Mouse (Mus musculus): ENCODE results near the gene Rpl7l1. TPM values are rescaled to one million over a fixed set of nuclear protein-coding genes. Genes with fewer than 3 reads are reported as not detected.
"Not testable (repeated sequence)": the region's sequence is repeated elsewhere in the genome, so short reads cannot be mapped to it uniquely, and the experiment has no call there.

The Rpl7l1 gene
- total RNA-seq, 2 experiments from 2014 or later, result 59.8 to 61.8 TPM

DNA sequence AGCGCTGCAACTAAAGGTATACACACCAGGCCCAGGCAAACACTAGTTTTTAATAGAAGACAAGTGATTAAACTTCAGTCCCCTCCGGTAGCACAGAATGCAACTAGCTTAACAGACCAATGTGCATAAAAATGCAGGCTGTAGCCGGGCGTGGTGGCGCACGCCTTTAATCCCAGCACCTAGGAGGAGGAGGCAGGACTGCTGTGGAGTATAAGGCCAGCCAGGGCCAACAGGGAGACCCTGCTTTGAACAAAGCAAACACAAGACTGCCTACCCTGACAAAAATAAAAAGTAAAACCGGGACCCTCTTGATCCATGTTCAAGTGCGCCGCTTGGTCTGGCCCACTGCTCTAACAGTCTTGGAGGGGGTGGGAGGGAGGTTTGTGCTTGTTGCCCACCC lies 7.4 kb downstream of the Rpl7l1 start:
- no peak for DNase-seq

DNA sequence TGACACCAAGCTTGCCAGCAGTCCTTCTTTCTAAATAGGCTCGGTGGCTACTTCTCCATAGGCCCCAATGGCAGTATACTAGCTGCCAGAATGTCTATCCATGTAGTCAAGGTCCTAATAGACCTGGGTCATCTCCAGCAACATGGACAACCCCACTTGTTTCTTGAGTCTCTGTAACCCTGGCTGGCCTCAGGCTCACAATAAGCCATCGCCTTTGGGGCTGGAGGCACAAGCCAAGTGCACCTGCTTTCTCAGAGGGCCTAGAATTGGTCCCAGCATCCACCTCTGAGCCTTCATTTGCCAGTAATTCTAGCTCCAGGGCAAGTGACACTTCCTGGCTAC lies 8.4 kb downstream of the Rpl7l1 start:
- no peak for DNase-seq

DNA sequence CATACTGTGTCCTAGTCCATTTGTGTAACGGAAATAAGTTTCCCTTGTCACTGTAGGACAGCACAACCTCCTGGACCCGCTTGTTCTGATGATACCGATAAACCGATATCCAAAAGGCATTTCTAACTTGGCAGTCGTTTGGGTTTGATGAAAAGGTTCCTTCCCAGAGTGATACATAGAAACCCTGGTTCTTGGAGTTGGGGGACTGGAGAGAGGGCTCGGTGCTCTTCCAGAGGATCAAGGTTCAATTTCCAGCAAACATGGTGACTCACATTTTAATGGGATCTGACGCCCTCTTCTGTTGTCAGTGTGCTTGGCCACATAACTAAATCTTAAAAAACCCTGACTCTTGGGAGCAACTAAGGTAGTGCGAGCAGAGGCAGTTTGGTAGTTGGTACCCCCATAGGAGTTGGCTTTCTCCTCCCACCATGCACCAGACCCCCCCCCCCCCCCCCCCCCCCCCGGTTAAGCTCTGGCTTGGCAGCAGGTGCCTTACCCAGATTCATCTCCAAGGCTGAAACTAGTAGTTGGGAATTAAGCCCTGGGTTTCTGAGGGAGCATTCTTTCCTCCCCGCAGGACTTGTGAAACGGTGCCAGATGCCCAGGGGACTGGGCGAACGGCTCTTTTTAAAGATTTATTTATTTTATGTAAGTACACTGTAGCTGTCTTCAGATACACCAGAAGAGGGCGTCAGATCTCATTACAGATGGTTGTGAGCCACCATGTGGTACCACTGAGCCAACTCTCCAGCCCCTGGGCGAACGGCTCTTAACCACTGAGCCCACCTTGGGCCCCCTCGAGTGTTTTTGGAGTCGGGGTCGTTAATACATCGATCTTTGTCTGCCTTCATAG lies 9.0 kb downstream of the Rpl7l1 start:
- DNase-seq, result no peak

DNA sequence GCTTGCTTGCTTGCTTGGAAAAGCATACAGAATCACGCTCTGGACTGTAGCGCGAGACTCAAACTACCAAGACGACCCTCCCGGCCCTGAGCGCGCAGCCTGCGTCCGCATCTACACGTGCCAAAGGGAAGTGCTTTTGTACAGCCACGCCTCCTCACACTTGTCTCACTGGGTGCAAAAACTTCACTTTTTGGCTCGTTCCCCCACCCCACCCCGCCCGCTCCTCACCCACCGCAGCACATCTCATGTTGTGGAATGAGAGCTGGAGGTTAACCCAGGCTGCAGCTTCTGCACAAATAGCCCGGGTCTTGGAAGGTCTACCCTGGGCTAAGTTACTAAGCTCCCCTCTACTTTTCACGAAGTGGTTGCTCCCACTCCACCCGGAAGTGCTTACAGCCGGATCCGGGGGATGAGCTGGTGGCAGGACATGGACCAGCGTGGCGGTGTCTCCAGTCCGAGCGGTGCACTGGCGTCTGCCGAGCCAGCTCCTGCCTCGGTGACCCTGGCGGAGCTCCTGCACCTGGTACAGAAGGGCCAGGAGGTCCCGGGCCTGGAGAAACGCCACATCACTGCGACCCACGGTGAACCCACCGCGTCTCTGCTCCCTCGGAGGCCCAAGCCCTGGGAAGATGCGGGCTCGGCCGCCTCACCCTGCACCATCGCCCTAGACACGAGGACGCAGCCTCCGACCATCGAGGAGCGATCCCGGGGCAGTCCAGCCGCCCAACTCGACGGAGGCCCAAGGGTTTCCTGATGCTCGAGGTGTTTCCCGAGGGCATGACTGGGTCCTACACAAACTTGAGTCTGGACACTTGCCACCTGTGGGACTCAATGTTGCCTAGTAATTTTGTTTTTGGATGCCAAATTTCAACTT lies 9.8 kb downstream of the Rpl7l1 start, which contains the start of gene 2310039H08Rik:
TSS of gene 2310039H08Rik (plus strand) at position 232 of the 874 bp plus-strand sequence.
- peak; percentile 91 for DNase-seq

DNA sequence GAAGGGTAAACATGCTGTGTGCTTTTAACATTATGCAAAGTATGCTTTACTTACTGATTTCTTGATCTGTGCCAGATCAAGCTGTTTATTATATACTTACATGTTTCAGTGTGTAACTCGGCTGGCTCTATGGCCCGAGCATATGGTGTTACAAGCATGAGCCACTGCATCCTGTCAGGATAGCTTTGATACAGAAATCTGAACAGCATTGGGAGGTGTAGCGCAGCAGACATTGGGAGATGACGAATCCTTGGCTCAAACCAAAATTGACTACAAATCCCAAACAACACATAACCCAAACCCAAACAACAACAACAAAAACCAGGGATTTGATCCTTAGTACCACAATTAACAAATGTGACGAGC lies 10.5 kb downstream of the Rpl7l1 start:
- no peak for DNase-seq

DNA sequence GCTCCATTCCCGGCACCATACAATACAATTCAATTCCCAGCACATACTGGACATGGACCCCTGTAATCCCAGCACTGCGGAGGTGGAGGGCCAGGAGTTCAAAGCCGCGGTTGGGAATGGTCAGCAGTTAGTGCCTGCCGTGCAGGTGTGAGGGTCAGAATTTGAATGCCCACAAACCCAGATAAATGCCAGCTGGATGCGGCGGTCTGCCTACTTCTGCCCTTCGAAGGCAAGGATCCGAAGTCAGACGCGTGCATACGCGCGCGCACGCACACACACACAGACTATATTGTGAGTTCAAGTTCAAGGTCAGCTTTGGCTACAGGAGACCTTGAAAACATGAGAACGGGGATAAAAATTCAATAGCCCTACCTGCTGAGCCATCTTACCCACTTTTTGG lies 10.9 kb downstream of the Rpl7l1 start:
- no peak for DNase-seq

DNA sequence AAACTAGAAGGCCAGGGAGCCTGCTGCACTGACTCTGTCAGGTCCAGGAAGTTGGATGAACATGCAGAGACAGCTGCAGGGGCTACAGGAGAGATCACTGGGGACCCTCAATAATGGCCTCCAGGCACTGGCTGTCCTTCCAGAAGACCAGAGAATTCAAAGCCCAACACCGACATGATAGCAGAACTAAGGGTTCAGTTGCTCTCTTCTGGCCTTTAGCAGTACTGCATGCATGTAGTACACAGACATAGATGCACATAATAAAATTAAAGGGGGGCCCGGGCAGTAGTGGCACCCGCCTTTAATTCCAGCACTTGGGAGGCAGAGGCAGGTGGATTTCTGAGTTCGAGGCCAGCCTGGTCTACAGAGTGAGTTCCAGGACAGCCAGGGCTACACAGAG lies 11.4 kb downstream of the Rpl7l1 start:
- no peak for DNase-seq

DNA sequence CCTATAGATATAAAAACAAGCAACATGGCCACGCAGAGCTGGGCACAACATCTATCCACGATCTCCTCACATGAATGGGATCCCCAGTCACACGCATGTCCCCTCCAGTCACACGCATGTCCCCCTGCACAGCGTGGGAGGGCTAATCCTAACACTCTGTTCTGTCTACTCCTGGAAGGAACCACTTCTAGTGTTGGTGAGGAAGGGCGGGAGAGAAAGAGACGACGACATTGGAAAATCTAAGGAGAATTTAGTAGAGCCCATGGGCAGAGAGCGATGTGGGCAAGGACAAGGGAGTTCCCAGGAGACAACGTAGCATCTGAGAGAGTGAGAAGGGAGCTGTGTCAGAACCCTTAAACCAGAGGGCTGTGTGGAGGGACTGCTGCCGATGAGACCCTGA lies 11.9 kb downstream of the Rpl7l1 start:
- DNase-seq, result no peak

DNA sequence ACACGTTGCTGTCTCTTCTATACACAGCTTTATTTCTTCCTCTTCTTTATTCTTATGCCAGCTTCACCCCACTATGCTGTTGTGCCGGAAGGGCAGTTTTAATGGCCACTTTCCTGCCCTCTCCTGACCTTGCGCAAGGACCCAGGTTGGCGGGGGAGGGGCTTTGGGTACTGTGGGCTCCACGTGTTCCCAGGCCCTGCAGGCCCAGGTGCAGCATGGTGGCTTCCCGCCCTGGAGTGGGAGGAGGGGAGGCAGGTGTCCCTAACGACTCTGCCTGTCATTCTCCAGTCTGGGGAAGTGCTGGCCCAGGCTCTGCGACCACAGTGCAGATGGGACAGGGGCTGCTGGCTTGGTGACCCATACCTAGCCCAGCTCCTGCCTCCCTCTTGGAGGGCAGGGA lies 14.6 kb downstream of the Rpl7l1 start:
- no peak for DNase-seq

DNA sequence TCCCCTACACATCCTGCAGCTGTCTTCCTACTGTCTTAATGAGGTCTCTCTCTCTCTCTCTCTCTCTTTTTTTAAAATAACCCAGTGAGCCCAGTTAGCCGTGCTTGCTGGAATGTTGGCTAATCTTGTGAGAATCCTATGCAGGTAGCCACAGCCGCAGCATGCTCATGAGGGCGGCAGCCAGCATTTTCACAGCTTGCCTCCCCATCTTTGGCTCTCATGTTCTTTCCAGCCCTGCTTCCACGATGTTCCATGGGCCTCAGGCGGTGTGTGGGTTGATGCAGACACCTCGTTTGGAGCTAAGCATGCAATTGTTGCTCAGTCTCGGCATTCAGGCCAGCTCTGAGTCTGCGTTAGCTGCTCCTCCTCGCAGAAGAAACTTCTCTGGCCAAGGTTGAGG lies 17.6 kb downstream of the Rpl7l1 start:
- DNase-seq, result not testable (repeated sequence)

DNA sequence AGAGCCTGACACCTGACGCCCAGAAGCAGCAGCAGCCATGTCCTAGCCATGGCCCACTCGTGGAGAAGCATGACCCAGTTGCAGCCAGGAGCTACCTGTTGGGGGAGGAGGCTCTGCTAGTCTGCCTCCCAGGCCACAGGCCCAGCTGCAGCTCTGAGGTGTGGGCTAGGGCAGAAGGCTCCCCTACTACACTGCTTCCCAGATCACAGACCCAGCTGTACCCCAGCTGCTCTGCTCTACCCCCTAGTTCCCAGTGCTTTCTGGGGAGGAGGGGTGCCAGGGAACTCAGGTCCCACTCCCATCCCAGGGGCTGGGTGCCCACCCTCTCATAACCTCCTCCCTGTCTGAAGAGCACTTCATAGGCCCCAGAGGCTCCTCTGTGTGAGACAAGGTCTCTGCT lies 18.9 kb downstream of the Rpl7l1 start, which contains the start of gene Ptcra:
TSS of gene Ptcra (minus strand) at position 169 of the 400 bp plus-strand sequence.
- no peak for DNase-seq

DNA sequence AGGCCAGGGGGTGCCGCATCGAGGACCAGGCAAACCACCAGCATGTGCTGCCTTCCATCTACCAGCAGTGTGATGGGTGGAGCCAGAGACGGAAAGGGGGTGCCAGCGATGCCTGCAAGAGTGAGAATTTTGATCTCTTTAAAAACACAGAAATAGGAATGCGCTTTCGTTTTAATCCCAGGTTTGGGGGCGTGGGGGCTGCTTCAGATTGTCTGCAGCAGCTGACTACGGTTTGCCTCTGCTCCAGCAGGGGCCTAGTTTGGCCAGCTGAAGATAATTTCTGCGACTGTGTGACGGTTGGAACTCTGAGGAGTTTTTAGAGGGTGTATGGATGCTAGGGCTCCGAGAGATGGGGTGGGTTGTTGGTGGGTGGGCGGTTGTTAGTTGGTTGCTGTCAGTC lies 23.7 kb downstream of the Rpl7l1 start:
- DNase-seq, result no peak

DNA sequence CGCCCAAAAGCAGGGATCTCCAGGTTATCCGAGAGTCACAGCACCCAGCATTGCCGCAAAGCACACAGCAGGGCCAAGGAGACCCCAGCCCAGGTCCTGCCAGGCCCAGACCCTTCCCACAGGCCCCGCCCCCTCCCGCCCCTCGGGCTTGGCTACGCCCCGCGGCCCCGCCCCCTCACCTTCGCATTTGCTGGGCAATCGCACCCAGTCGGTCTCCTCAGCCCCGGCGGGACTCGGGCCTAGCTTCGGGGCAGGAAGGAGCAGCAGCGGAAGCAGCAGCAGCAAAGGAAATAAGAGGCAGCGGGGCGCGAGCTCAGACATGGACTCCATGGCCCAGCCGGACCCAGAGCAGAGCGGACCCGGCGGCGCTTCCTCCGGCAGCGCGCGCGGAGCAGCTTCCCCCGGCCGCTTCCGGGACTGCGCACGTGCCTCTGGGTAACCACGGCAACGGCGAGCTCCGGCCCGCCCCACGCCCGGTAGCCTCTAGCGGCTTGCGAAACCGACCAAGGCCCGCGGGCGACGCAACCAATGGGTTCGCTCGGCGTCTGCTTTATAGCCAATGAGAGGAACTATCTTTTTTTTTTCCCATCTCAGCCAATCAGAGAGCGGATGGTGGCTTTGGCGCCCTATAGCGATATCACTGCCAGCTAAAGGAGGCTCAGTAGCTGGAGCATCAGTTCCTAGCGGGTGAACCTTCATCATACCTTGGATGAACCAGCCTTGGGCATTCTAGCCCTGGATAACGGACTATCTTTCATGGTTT lies 30.5 kb downstream of the Rpl7l1 start, which contains the start of gene Cnpy3:
TSS of gene Cnpy3 (minus strand) at position 421 of the 763 bp plus-strand sequence.
- DNase-seq, result peak; percentile 93 to 98

DNA sequence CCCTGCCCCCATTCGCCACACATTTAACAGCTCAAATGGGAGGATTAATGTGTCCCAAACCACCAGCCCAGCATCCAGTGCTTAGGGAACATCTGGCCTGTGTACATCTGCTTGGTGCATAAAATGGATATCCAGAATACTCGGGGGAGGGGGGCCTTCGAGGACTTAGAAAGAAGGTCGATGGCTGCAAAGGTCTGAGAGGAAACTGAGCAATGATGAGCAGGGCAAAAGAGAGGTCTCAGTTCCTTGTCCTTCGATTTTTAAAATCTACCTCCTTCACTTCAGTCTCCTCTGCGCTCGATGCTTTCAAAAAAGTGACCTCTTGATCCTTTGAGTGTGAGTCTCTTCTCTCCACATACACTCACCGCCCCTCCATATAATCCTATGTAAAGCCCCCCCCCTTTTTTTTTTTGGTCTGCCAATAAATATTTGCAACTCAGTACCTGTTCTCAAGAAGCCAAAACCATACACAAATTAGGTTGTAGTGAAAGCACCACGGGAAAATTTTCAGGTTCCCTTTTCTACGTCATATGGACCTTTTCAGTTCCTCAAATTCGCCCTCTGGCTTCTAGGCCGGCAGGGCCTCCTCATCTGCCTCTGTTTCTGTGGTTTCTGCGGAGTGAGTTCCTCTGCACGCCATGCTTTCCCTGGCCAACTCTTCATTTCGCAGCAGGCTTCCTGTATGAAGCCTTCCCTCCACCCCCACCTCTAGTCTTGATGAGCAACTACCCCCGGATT lies 31.2 kb downstream of the Rpl7l1 start:
- DNase-seq, result peak in 1 of 2 experiments; percentile 82

DNA sequence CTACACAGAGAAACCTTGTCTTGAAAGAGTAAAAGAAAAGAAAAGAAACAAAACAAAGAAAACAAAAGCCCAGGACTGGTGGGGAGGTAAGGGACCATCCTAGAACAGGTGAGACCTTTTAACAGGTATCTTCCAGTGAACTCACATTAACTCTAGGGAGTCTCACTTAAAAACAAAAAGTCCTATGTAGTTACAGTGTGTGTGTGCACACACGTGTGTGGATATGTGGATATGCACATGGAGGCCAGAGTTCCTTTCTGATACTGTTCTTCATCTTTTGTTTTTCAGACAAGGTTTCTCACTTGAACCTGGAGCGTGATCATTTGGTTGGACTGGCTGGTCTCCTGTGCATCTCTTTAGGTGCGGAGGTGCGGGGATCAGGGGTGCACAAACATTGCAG lies 31.9 kb downstream of the Rpl7l1 start:
- DNase-seq, result no peak

DNA sequence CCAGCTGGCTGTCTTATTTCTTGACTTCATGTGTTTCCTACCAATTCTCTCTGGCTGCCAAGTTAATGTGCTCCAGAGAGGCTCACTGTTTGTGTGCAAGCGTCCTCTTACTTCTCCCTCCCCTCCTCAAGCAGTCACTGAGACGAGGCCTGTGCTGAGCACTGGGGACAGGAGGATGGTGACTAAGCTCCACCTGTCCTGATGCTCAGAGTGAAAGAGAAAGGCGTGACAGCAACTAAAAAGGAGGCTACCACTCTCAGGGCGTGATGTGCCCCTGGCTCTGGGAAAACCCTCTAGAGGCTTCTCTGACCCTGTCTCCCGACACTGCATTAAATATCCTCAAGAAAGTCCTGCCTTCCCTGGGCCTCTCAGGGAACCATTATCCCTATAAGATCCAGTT lies 33.2 kb downstream of the Rpl7l1 start:
- no peak for DNase-seq

DNA sequence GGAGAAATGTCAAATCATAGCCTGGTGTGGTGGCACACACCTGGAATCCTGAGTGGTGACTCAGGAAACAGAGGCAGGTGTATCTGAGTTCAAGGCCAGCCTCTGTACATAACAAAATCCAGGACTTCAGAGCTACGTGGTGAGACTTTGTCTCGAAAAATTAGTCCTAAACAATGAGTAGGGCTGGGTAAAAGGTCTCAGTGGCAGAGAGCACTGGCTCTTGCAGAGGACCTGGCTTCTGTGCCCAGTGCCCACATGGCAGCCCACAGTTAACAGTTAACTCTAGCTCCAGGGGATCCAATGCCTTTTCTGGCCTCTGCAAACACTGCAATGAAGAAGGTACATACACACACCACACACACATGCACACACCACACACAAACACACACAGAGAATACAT lies 34.7 kb downstream of the Rpl7l1 start:
- DNase-seq, result no peak

DNA sequence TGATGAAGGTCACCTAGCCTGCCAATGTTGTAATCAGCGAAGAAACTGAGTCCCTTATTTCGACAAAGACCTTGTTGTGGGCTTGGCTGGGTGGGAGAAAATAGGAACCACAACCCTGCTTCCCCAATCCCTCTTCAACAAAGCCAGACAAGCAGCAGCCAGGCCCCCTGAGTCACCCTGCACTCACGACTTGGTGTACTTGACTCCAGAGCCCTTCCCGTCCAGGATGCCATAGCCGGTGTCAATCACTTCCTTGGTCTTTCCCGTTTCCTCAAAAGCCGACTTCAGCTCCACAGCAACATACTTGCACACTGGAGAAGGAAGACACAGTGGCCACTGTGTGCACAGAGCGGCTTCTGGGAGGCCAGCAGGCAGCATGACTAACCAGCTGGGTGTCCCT lies 35.2 kb downstream of the Rpl7l1 start:
- peak in 1 of 2 experiments; percentile 33 for DNase-seq

DNA sequence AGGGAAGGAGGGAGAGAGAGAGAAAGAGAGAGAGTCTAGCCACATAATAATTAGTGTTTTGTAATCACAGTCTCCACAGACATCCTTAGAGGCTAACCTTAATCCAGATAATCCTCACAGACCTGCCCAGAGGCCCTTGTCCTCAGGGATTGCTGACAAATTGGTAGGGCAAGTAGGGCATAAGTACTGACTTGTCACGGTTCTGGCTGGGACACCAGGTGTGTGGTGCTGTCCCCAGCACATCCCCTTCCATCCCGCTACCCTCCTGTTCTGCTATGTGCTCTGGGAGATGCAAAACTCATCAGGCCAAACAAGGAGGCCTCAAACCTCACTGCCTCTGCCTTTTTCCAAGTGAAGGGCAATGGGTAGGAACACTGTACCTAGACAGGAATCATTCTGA lies 37.0 kb downstream of the Rpl7l1 start:
- no peak for DNase-seq

DNA sequence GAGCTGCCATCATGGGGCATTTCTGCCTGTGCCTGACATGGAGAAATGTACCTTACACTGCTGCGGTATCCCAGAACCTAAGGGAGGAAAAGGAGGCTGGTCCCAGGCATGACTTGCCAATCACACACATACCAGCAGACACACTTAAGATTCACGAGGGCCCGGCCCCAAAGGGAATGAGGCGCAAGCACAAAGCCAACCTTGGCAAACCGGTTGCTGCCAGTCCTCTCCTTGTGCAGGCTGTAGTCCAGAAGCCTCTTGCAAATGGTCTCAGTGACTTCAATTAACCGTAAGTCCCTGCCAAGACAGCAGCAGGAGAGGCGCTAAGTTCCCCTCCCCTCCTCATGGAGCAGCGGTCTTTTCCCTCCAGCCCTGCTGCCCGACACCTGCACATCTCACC lies 39.5 kb downstream of the Rpl7l1 start:
- DNase-seq, result no peak

DNA sequence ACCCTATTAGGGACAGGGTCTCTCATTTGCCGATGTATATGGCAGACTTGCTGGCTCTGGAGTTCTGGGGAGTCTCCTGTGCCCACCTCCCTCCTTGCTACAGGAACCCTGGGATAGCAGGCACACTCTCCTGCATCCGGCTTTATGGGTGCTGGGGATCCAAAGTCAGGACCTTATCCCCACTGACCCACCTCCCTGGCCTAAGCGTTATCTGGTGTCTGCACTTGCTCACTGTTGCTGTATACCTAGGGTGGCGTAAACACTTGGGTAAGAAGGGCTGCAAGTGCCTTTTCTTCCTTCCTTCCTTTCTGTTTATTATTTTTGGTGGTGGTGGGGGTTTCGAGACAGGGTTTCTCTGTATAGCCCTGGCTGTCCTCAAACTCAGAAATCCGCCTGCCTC lies 41.2 kb downstream of the Rpl7l1 start:
- DNase-seq, result no peak

DNA sequence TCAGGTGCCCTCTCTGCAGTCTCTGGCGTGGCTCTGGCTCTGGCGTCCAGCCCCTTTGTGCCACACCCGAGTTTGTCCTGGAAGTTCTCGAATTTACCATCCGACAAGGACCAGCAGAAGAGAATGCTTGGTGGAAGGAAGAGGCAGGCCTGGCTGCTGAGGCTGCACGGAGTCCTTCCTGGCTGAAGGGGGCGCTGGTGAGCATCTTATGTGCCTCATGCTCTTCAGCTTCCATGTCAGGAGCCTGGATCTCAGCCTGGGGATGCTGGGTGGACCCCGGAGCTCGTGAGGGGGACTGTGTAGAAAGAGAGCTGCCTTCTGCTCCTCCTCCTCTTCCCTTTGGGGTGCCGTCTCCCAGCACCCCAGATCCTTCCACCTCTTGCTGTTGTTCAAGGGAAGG lies 46.3 kb downstream of the Rpl7l1 start:
- peak in 1 of 2 experiments; percentile 21 for DNase-seq
